Mouse (Mus musculus) common myeloid progenitor, adult 5-6 weeks (primary cell): ENCODE measurements around the gene Plagl1. TPM values are rescaled to one million over a fixed set of nuclear protein-coding genes. Genes with fewer than 3 reads are reported as not detected.
A peak's percentile ranks its signal among the peaks of the same experiment; 100 is the strongest.
"Not testable (repeated sequence)": the region's sequence is repeated elsewhere in the genome, so short reads cannot be mapped to it uniquely, and the experiment has no call there.

Source experiments
- ATAC-seq: replicated peaks from 2 replicates; pipeline ENCODE4 v1.8.0; 2016; ENCODE audit warnings: low read depth, mild to moderate bottlenecking, moderate TSS enrichment, inconsistent platforms; ENCODE audit not compliant: poor library complexity, severe bottlenecking
- total RNA-seq: library from RNA; stranded (forward); fragments of 200-1000, 187-1606 nt; gene quantifications from 2 replicates; pipeline ENCODE4 v1.2.3, GENCODE M21; 2017

The Plagl1 gene
- total RNA-seq, result 0.14 TPM in 1 of 2 replicates, not detected in the other

GRCm38 (mm10) chr10:13060021-13060668, at the start of gene Plagl1:
Plagl1 (plus strand) TSS chr10:13060504.
- no peak for ATAC-seq

GRCm38 (mm10) chr10:13014026-13014425, 46.3 kb upstream of the Plagl1 start:
- no peak for ATAC-seq

- peak; percentile 90 for ATAC-seq
Measured at GRCm38 (mm10) chr10:13016573-13016972, 43.7 kb upstream of the Plagl1 start.

- ATAC-seq, result peak; percentile 63
Measured at GRCm38 (mm10) chr10:13018510-13018909, 41.8 kb upstream of the Plagl1 start.

- ATAC-seq, result no peak
Measured at GRCm38 (mm10) chr10:13019026-13019425, 41.3 kb upstream of the Plagl1 start.

- no peak for ATAC-seq
Measured at GRCm38 (mm10) chr10:13022103-13022502, 38.2 kb upstream of the Plagl1 start.

GRCm38 (mm10) chr10:13023985-13024384, 36.3 kb upstream of the Plagl1 start:
- not testable (repeated sequence) for ATAC-seq

- peak; percentile 50; the same call in 1 of the 2 replicates for ATAC-seq
Measured at GRCm38 (mm10) chr10:13027702-13028101, 32.6 kb upstream of the Plagl1 start.

- ATAC-seq, result peak; percentile 66
Measured at GRCm38 (mm10) chr10:13028215-13028614, 32.1 kb upstream of the Plagl1 start.

GRCm38 (mm10) chr10:13029416-13029815, 30.9 kb upstream of the Plagl1 start:
- no peak for ATAC-seq

GRCm38 (mm10) chr10:13035270-13035669, 25.0 kb upstream of the Plagl1 start:
- 0 out of 2 replicates have a peak, but pooled peaks have one; percentile 36 for ATAC-seq

- ATAC-seq, result no peak
Measured at GRCm38 (mm10) chr10:13039637-13040174, 20.6 kb upstream of the Plagl1 start.

GRCm38 (mm10) chr10:13044659-13045058, 15.6 kb upstream of the Plagl1 start:
- ATAC-seq, result no peak

- no peak for ATAC-seq
Measured at GRCm38 (mm10) chr10:13047816-13048215, 12.5 kb upstream of the Plagl1 start.

- no peak for ATAC-seq
Measured at GRCm38 (mm10) chr10:13056863-13057381, 3.4 kb upstream of the Plagl1 start.

GRCm38 (mm10) chr10:13060821-13061671, 742 bp downstream of the Plagl1 start:
- no peak for ATAC-seq

GRCm38 (mm10) chr10:13062373-13062772, 2.1 kb downstream of the Plagl1 start:
- ATAC-seq, result no peak

GRCm38 (mm10) chr10:13063457-13063856, 3.2 kb downstream of the Plagl1 start:
- no peak for ATAC-seq

GRCm38 (mm10) chr10:13065129-13065752, 4.9 kb downstream of the Plagl1 start:
- no peak for ATAC-seq

GRCm38 (mm10) chr10:13071031-13071430, 10.7 kb downstream of the Plagl1 start:
- no peak for ATAC-seq
